Mouse (Mus musculus): Measurements from ENCODE around the gene Klhdc4. TPM values are rescaled to one million over a fixed set of nuclear protein-coding genes. Genes with fewer than 3 reads are reported as not detected.

Klhdc4 gene
- total RNA-seq, 2 experiments from 2014 or later: 29.9 TPM

GRCm38 (mm10) chr8:121811502-121811901 lies 17.9 kb downstream of the Klhdc4 start:
- no peak for DNase-seq (ENCODE audit: low spot score in 2 of 2)

DNA sequence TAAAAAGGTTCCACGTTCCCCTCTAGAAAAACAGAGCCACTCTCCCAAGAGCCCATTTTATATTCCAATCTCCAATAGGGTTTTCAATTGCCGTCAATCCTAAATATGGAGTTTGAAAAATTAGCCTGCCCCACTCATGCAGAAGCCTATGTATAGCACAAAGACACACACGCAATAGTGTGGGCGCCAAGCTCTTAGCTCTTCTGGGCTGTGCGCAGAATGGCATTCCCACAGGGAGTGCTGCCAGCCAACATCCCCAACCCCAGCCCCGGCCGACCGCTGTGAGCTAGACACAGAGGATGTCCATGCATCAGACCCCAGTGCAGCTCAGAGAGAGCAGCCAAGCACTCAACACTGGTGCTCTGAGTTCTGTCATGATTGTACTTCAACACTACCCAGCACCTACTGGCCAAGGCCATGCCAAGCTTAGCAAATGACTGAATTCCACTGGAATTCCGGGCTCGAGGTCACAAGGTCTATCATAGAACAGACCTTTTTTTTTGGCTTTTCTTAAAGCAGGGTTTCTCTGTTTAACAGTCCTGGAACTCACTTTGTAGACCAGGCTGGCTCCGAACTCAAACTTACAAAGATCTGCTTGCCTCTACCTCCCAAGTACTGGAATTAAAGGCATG lies 19.7 kb downstream of the Klhdc4 start:
- DNase-seq (ENCODE audit: low spot score in 2 of 2): no peak

GRCm38 (mm10) chr8:121808032-121808431 lies 21.3 kb downstream of the Klhdc4 start:
- no peak for DNase-seq (ENCODE audit: low spot score in 2 of 2)

GRCm38 (mm10) chr8:121806126-121806525 lies 23.2 kb downstream of the Klhdc4 start:
- no peak for DNase-seq (ENCODE audit: low spot score in 2 of 2)

- no peak for DNase-seq (ENCODE audit: low spot score in 2 of 2)
Measured at GRCm38 (mm10) chr8:121804829-121805228, 24.5 kb downstream of the Klhdc4 start.

DNA sequence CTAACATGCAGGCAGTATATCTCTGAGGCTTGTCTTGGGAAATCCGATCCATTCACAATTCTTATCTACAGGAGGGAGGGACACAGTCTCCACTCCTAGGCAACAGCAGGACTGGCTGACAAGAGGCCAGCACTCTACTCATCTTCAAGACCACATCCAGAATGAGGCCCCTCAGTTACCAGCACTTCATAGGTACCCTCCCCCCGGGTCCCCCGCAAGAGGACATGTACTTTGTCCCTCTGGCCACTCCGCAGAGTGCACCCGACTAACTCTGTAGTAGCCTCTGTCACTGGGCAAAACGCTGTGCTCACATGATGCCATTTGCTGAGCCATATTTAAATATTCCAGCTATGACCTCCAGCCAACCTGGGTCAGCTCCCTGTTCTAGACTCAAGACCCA lies 31.0 kb downstream of the Klhdc4 start:
- no peak for DNase-seq (ENCODE audit: low spot score in 2 of 2)

GRCm38 (mm10) chr8:121796406-121796805 lies 33.0 kb downstream of the Klhdc4 start:
- DNase-seq (ENCODE audit: low spot score in 2 of 2): no peak

GRCm38 (mm10) chr8:121795461-121795860 lies 33.9 kb downstream of the Klhdc4 start:
- no peak for DNase-seq (ENCODE audit: low spot score in 2 of 2)

GRCm38 (mm10) chr8:121794151-121794550 lies 35.2 kb downstream of the Klhdc4 start:
- DNase-seq (ENCODE audit: low spot score in 2 of 2): no peak

GRCm38 (mm10) chr8:121792627-121793026 lies 36.7 kb downstream of the Klhdc4 start:
- DNase-seq (ENCODE audit: low spot score in 2 of 2): no peak

DNA sequence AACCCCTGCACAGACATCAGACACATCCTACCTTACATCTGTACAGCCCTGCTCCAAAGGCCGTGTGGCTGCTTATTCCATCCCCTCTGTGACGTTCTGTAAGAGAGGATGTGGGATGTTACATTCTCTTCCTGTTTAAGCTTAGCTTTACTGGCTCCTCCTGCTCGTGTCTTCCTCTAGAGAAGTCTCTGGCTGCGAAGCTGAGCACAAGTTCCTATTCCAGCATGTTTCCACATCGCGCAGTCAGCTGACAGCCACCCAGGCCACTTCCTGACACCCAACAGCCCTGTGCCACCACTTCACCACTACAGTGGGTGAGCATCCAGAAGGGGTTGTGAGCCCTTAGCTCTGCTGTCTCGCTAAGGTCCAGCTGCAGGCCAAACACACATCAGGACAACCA lies 37.2 kb downstream of the Klhdc4 start:
- no peak for DNase-seq (ENCODE audit: low spot score in 2 of 2)

DNA sequence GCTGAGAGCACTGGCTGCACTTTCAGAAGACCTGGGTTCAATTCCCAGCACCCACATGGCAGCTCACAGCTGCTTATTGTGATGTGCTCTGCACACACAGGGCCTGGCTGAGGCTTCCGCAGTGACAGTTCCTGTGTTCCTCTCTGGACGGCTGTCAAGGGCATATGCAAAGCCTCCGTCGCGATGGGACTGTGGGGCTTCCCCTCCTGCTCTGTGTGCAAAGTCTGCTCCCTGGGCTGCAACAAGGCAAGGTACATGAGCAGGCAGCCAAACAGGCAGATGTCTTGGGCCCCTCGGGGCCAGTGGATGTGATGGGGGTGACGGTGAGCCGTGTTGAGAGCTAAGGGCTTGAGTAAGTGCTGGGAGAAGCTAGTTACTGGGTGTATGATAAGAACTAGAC lies 40.6 kb downstream of the Klhdc4 start:
- no peak for DNase-seq (ENCODE audit: low spot score in 2 of 2)

- DNase-seq (ENCODE audit: low spot score in 2 of 2): no peak
Measured at GRCm38 (mm10) chr8:121786542-121786941, 42.8 kb downstream of the Klhdc4 start.

- no peak for DNase-seq (ENCODE audit: low spot score in 2 of 2)
Measured at GRCm38 (mm10) chr8:121782493-121782892, 46.9 kb downstream of the Klhdc4 start.

DNA sequence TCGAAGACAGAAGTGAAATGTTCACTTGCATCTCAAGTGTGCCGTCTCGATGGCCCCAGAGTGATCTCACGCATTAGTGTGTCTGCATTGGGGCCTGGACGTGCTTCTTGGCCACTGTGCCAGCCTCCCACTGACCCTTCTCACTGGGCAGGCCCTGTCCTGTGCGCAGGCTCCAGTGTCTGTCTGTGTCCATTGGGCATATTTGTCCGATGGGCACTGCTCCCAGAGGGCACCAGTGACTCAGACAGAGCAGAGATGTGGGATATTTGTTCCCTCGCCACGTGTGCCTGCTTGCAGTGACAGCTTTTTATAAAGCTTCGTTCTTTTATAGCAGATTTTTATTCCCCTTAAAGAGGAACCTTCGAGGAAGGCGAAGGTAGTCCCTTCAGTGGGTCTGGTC lies 55.5 kb downstream of the Klhdc4 start:
- DNase-seq (ENCODE audit: low spot score in 2 of 2): no peak

DNA sequence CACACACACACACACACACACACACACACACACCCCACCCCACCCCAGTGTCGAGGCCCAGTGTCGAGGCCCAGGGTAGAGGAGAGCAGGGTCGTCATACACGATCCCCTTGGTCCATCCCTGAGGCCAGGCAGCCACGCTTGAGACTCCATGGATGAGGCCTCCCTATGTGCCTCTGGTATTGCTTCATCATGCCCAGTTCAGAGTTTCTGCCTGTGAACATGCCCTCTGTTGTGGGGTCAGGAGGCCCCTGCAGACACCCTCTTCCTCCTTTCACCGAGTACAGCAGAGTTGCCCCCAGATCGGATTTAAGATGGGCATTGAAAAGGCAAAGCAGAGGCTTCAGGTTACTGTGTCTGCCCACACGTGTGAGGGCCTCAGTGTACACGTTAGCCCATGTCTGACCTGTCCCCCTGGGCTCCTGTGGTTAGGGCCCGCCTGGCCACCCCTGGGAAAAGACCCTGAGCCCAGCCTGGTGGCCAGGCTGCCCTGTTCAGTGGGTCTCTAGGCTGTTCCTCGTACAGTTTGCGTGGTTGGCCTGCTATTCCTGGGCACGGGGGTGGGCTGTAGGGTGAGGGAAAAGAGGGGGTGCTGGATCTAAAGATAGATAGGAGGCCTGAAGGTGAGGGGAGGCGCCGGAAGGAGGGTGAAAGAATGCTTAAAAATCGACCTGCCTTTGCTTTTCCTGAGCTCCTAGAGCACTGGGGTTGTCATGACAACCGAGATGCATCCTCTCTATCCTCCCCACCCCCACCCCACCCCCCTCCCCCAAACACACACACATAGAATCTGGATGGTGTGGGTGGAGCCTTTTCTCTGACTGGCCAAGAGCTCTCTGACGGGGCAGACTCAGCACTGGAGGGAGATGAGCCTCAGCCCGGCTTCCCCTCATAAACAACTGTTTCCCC lies 58.3 kb downstream of the Klhdc4 start:
- no peak for DNase-seq (ENCODE audit: low spot score in 2 of 2)

- DNase-seq (ENCODE audit: low spot score in 2 of 2): no peak
Measured at GRCm38 (mm10) chr8:121769621-121770020, 59.7 kb downstream of the Klhdc4 start.

- DNase-seq (ENCODE audit: low spot score in 2 of 2): no peak
Measured at GRCm38 (mm10) chr8:121769095-121769494, 60.3 kb downstream of the Klhdc4 start.

DNA sequence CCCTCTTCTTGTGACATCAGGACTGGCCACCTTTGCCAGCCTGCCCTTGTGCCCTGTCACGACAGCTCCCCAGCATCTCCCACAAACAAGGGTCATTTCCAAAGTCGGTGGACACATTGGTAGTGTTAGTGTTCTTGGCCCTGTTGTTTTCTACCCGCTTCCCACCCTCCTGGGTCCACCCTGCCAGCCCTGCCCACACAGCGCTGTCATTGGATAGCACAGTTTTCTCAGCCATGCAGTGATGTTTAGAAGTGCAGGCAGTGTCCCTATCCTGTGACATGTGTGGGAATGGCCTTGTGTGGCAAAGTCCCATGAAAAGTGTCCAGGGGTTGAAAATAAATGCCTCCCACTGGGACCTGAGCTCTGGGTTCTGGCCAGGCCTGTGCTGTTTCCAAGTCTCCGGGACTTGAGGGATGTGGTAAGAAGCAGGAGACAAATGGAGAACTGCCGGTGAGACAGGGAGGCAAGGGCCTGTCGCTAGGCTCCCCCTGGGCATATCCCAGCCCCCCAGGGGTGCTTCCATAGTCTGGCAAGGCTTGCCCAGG lies 63.7 kb downstream of the Klhdc4 start:
- no peak for DNase-seq (ENCODE audit: low spot score in 2 of 2)

- no peak for DNase-seq (ENCODE audit: low spot score in 2 of 2)
Measured at GRCm38 (mm10) chr8:121763700-121764013, 65.7 kb downstream of the Klhdc4 start.

DNA sequence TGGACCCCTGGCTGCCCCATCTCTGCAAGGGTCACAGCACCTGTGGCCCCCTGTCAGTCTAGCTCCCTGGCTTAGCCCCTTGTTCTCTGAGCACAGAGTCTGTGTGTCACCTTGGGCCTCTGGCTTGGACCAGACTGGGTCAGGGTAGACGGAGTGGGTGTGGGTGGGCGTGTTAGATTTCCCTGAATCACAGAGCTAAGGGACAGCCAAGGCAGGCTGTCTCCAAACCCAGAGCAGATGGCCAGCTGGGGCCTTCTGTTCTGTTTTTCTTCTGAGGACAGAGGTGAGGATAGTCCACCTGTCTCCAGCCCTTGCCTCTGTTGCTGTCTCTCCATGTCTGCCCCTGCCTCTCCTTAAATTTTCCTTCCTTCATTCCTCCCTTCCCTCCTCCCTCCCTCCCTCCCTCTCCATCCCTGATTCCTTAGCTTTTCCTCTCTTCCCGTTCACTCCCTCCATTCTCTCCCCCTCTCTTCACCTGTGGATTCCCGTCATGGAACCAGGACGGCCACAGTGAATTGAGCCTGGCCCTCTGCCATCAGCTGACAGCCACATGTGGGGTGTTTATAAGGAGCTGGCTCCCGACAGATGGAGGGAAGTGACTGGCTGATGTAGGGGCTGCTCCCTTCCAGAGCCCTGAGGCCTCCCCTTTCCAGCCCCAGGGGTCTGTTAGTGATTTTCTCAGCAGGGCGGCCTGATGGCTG lies 66.2 kb downstream of the Klhdc4 start:
- DNase-seq (ENCODE audit: low spot score in 2 of 2): no peak

GRCm38 (mm10) chr8:121761480-121761879 lies 67.9 kb downstream of the Klhdc4 start:
- no peak for DNase-seq (ENCODE audit: low spot score in 2 of 2)

Measured in adrenal gland, postnatal 4 days (tissue).